Mouse (Mus musculus) lung, embryonic 14.5 days (tissue): Measurements from ENCODE around the gene Gm10490. TPM values are rescaled to one million over a fixed set of nuclear protein-coding genes. Genes with fewer than 3 reads are reported as not detected.
A peak's percentile ranks its signal among the peaks of the same experiment; 100 is the strongest.

Experiments used
- ATAC-seq: fragments of 200-750 bp; cut with Nextera tagmentation; 2 replicates; pipeline ENCODE4 v1.8.0; 2017; ENCODE audit warnings: mild to moderate bottlenecking, moderate TSS enrichment, moderate library complexity; ENCODE audit not compliant: insufficient read depth
- DNase-seq: peaks from one replicate; pipeline ENCODE4 v3.0.0-alpha.2; 2015
- H3K27ac ChIP-seq: fragments of 300-500 bp; sonication (generic); 2 replicates; pipeline ENCODE4 v1.5.1; 2014; ENCODE audit warnings: low read depth, mild to moderate bottlenecking, moderate library complexity
- H3K27me3 ChIP-seq: fragments of 300-500 bp; sonication (generic); 2 replicates; pipeline ENCODE4 v1.6.1; 2014; ENCODE audit warnings: low read length, control low read depth; ENCODE audit not compliant: insufficient read depth
- H3K36me3 ChIP-seq: fragments of 300-500 bp; sonication (generic); 2 replicates; pipeline ENCODE4 v1.6.1; 2014; ENCODE audit warnings: control low read depth; ENCODE audit not compliant: insufficient read depth
- H3K4me1 ChIP-seq: fragments of 300-500 bp; sonication (generic); 2 replicates; pipeline ENCODE4 v1.6.1; 2014; ENCODE audit warnings: antibody characterized with exemption, control low read depth; ENCODE audit not compliant: insufficient read depth
- H3K4me2 ChIP-seq: fragments of 300-500 bp; sonication (generic); 2 replicates; pipeline ENCODE4 v1.6.1; 2014; ENCODE audit warnings: mild to moderate bottlenecking
- H3K4me3 ChIP-seq: fragments of 300-500 bp; sonication (generic); 2 replicates; pipeline ENCODE4 v1.5.1; 2014; ENCODE audit warnings: low read depth, low read length
- H3K9ac ChIP-seq: fragments of 300-500 bp; sonication (generic); 2 replicates; pipeline ENCODE4 v1.6.1; 2014
- H3K9me3 ChIP-seq: fragments of 300-500 bp; sonication (generic); 2 replicates; pipeline ENCODE4 v1.6.1; 2016; ENCODE audit warnings: low read depth, low read length, control low read depth
- CTCF ChIP-seq: IDR thresholded peaks from 2 replicates; pipeline ENCODE4 v1.5.1; 2016; ENCODE audit warnings: antibody characterized with exemption, low read depth
- WGBS: fragments of 180-500 bp; shearing (Covaris S2); extraction: QIAGEN DNeasy Blood & Tissue Kit; methylation state at CpG from one replicate; pipeline ENCODE4 v1.1.7; 2014; 5-methylcytosine and 5-hydroxymethylcytosine counted together
- polyA plus RNA-seq: library from polyadenylated mRNA; unstranded; fragments of >200 nt; fragmentation: Nextera tagmentation; extraction: Ambion mirVana; gene quantifications from 2 replicates; pipeline ENCODE4 v1.2.1, GENCODE M21; 2014

The Gm10490 gene
- polyA plus RNA-seq, 1 experiment from 2014 or later, result not detected

GRCm38 (mm10) chrX:7947900-7948492, 38.7 kb downstream of the Gm10490 start:
- H3K27ac ChIP-seq, result no peak overlapping the region
- DNase-seq (peak; percentile 95), ATAC-seq (peak; percentile 99)
- H3K27me3 ChIP-seq, result no peaks in the 10 kb centered on the region
- peak overlapping the region; percentile 48 for H3K4me3 ChIP-seq
- H3K4me2 ChIP-seq, result peak overlapping the region; percentile 58
- WGBS, result 7% methylated on average over 38 of the region's 38 CpGs
- no peaks in the 10 kb centered on the region for H3K4me1 ChIP-seq
- H3K36me3 ChIP-seq, result no peaks in the 10 kb centered on the region
- H3K9ac ChIP-seq, result peak overlapping the region; percentile 34
- no peaks in the 10 kb centered on the region for H3K9me3 ChIP-seq
- no peak for TF ChIP-seq CTCF

GRCm38 (mm10) chrX:7950091-7950490, 40.7 kb downstream of the Gm10490 start:
- Histone ChIP-seq H3K27me3 (no peaks in the 10 kb centered on the region), H3K9me3 (no peaks in the 10 kb centered on the region), H3K27ac (no peak overlapping the region), H3K4me3 (no peak overlapping the region), H3K4me2 (no peak overlapping the region), H3K9ac (no peak overlapping the region), H3K4me1 (no peaks in the 10 kb centered on the region), H3K36me3 (no peaks in the 10 kb centered on the region)
- WGBS, result 90% methylated on average over 7 of the region's 7 CpGs
- no peak for TF ChIP-seq CTCF
- ATAC-seq (no peak), DNase-seq (no peak)

DNA sequence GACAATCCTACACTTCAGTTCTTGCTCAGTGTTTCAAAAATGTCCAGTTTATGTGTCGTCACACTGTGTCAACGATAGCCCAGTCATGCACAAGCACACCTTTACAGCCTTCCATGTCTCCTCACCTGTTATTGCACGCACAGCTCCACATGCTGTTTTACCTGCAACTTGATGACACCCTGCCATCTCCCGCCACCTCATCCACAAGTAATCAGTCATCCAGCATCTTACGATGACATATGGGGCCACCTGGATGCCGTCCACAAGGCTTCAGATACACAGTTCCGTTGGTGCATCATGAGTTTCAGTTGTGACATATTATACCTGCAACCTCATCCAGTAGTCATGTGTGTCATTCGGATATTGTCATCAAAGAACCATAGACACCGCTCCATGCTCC, 49.5 kb downstream of the Gm10490 start:
- Histone ChIP-seq H3K4me1 (no peaks in the 10 kb centered on the region), H3K36me3 (no peaks in the 10 kb centered on the region), H3K9me3 (no peaks in the 10 kb centered on the region), H3K9ac (no peak overlapping the region), H3K27me3 (no peaks in the 10 kb centered on the region), H3K4me3 (no peak overlapping the region), H3K27ac (no peak overlapping the region), H3K4me2 (no peak overlapping the region)
- TF ChIP-seq CTCF, result no peak
- ATAC-seq (no peak), DNase-seq (no peak)
- 85% methylated on average over 9 of the region's 9 CpGs for WGBS

Other genes starting within 250 kb of the Gm10490 start
- gene Plp2, start 238.2 kb upstream of the Gm10490 start, polyA plus RNA-seq, result 185 and 188 TPM in 2 replicates
- gene Magix, start 228.3 kb upstream of the Gm10490 start, polyA plus RNA-seq, result 0.12 and 0.13 TPM in 2 replicates
- 46.6 and 46.9 TPM in 2 replicates for gene Gpkow, start 212.4 kb upstream of the Gm10490 start, polyA plus RNA-seq
- gene Wdr45, start 195.2 kb upstream of the Gm10490 start, polyA plus RNA-seq, result 32.1 and 32.8 TPM in 2 replicates
- gene Gm45208, start 187.3 kb upstream of the Gm10490 start, polyA plus RNA-seq, result 0.49 and 1.1 TPM in 2 replicates
- 71.2 and 71.8 TPM in 2 replicates for gene Praf2, start 181.1 kb upstream of the Gm10490 start, polyA plus RNA-seq
- gene Ccdc120, start 158.6 kb upstream of the Gm10490 start, polyA plus RNA-seq, result 22.7 and 25.3 TPM in 2 replicates
- 21.7 and 22.5 TPM in 2 replicates for gene Tfe3, start 147.0 kb upstream of the Gm10490 start, polyA plus RNA-seq
- 30.7 and 34.1 TPM in 2 replicates for gene Gripap1, start 119.8 kb upstream of the Gm10490 start, polyA plus RNA-seq
- 1.6 and 2.0 TPM in 2 replicates for gene Kcnd1, start 87.3 kb upstream of the Gm10490 start, polyA plus RNA-seq
- gene Otud5, start 68.2 kb upstream of the Gm10490 start, polyA plus RNA-seq, result 29.9 and 31.7 TPM in 2 replicates
- gene Pim2, start 31.3 kb upstream of the Gm10490 start, polyA plus RNA-seq, result 6.6 and 6.9 TPM in 2 replicates
- 13.7 and 15.3 TPM in 2 replicates for gene Slc35a2, start 25.5 kb upstream of the Gm10490 start, polyA plus RNA-seq
- gene Pqbp1, start 10.3 kb upstream of the Gm10490 start, polyA plus RNA-seq, result 96.0 and 101 TPM in 2 replicates
- gene Timm17b, start 10.2 kb upstream of the Gm10490 start, polyA plus RNA-seq, result 160 and 174 TPM in 2 replicates
- not detected in 2 replicates for gene Gm10491, start 1.7 kb upstream of the Gm10490 start, polyA plus RNA-seq
- gene Pcsk1n, start 10.3 kb downstream of the Gm10490 start, polyA plus RNA-seq, result 0.66 and 0.76 TPM in 2 replicates
- not detected in 2 replicates for gene Eras, start 19.1 kb downstream of the Gm10490 start, polyA plus RNA-seq
- gene Hdac6, start 38.3 kb downstream of the Gm10490 start, polyA plus RNA-seq, result 23.7 and 29.1 TPM in 2 replicates
- gene Gata1, start 68.5 kb downstream of the Gm10490 start, polyA plus RNA-seq, result 1.1 and 1.6 TPM in 2 replicates
- gene Glod5, start 109.0 kb downstream of the Gm10490 start, polyA plus RNA-seq, result not detected in 2 replicates
- gene Suv39h1, start 165.2 kb downstream of the Gm10490 start, polyA plus RNA-seq, result 71.6 and 74.3 TPM in 2 replicates
- 0.43 and 0.60 TPM in 2 replicates for gene Was, start 181.0 kb downstream of the Gm10490 start, polyA plus RNA-seq
- gene Wdr13, start 223.3 kb downstream of the Gm10490 start, polyA plus RNA-seq, result 20.8 and 21.8 TPM in 2 replicates
- 589 and 659 TPM in 2 replicates for gene Rbm3, start 236.3 kb downstream of the Gm10490 start, polyA plus RNA-seq